Mouse (Mus musculus) E14TG2a.4 (cell line): Measurements from ENCODE around the gene Wapl.

Experiments
- CTCF ChIP-seq: conservative IDR thresholded peaks from 2 replicates; pipeline ENCODE4 v1.5.1; 2014; ENCODE audit warnings: low read length
- NANOG ChIP-seq: IDR thresholded peaks from 2 replicates; pipeline ENCODE4 v1.6.1; 2014; ENCODE audit warnings: borderline replicate concordance, low read length, mixed read lengths
- POU5F1 ChIP-seq: IDR thresholded peaks from 2 replicates; pipeline ENCODE4 v1.6.1; 2014; ENCODE audit warnings: low read length, borderline replicate concordance

DNA sequence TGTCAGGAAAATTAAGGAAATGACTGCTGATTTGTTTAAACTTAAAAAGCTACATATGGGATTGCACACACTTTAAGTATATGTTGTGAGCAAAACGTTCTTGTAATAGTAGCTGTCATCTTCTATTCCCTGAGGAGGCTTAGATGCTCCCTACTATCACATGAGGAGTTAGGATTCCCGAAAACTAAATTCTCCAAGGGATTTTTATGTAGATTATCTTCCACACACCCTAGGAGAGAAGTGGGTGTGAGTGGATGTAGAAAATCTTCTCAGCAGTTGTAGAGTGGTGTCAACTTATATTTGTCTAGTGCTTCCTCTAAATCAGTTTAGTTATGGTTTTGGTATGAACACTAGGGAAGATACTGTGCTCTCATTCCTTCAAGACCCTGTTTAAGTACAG lies 36.5 kb downstream of the Wapl start:
- TF ChIP-seq CTCF (no peak), POU5F1 (no peak), NANOG (no peak)
